Mouse (Mus musculus) olfactory bulb, adult 2 months (tissue): Measurements from ENCODE around the gene Lrmda.

ENCODE experiments used
- CTCF ChIP-seq: fragments of 200-500 bp; IDR thresholded peaks from 2 replicates; pipeline ENCODE4 v1.5.1; 2012; ENCODE audit warnings: low read depth, mild to moderate bottlenecking, low read length, moderate library complexity; ENCODE audit not compliant: insufficient read depth
- POLR2A ChIP-seq: fragments of 200-500 bp; IDR thresholded peaks from 2 replicates; pipeline ENCODE4 v1.6.1; 2012; ENCODE audit warnings: mild to moderate bottlenecking, low read depth, low read length, moderate library complexity; ENCODE audit not compliant: insufficient read depth

DNA sequence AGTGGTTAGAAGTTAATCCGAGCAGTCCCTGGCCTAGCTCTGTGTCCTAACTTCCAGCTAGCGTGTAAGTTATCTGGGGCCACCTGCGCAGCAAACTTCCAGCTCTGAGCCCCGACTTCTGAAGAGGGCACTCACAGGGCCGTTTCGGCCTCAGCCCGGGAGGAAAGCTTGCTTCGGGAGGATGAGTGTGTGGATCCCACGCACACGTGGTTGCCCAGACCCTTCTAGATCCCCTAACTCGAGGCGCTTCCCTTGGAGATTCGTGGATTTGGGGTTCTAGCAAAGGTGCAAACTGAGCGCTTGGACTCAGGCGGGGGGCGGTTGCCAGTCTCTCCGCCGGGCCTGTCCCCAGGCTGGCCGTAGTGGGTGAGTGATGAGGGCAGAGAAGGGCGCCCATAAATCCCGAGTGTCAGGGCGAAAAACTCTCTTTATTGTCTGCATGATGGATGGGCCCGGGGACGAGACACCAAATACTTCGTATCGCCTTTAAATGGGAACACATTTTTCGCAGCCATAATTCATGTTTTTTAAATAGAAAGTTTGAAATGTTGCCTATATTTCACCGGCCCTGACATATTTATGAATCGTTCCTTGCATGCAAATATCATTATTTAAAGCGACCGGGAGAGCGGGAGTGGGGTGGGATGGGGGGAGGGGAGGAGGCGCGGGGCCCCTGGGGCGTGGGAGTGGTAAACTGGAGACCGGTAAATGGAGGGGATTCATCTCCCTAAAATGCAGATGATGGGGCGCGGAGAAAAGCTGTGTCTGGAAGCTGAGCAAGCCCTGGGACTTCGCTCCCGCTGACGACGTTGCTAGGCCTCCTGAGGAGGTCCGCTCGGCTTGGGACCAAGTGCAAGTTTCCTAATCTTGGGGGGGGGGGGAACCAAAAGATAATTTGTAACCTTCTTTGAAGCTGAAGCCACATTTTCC lies 25.2 kb upstream of the Lrmda start:
- TF ChIP-seq CTCF (no peak), POLR2A (no peak)
